Mouse (Mus musculus): ENCODE measurements around the gene Pigw. TPM values are rescaled to one million over a fixed set of nuclear protein-coding genes. Genes with fewer than 3 reads are reported as not detected.
A peak's percentile ranks its signal among the peaks of the same experiment; 100 is the strongest.

The Pigw gene
- total and polyA plus RNA-seq, 3 experiments, result 2.7 to 3.5 TPM; not detected in 1

GRCm38 (mm10) chr11:84869537-84870232, 10.4 kb downstream of the Pigw start:
- Histone ChIP-seq H3K4me1 (ENCODE audit: control insufficient read depth in 1 of 2, insufficient read depth in 2 of 2, low read length in 2 of 2) (peaks cover 18 to 42% of the 10 kb centered on the region in 2 experiments), H3K27ac (ENCODE audit: control insufficient read depth, low read depth, low read length) (peak overlapping the region; percentile 70), H3K36me3 (ENCODE audit: control insufficient read depth in 1 of 2, insufficient read depth in 2 of 2, low read length in 2 of 2) (peaks cover 24 to 52% of the 10 kb centered on the region in 2 experiments), H3K9me3 (replicated peaks; ENCODE audit: insufficient read depth, low read length) (no peaks in the 10 kb centered on the region), H3K79me2 (ENCODE audit: control insufficient read depth, insufficient read depth, low read length, poor library complexity) (peaks cover 52% of the 10 kb centered on the region), H3K9ac (ENCODE audit: control insufficient read depth, low read depth, low read length, poor library complexity, severe bottlenecking) (peak overlapping the region; percentile 95), H3K4me3 (ENCODE audit: control insufficient read depth in 1 of 2, insufficient read depth in 1 of 2, low read depth in 2 of 2, low read length in 2 of 2) (peak overlapping the region; percentile 97 to 98), H3K27me3 (ENCODE audit: control insufficient read depth in 1 of 2, insufficient read depth in 2 of 2, low read length in 2 of 2) (no peaks in the 10 kb centered on the region)
- DNase-seq (ENCODE audit: low read depth, low spot score), result peak; percentile 97
- TF ChIP-seq CHD1 (IDR thresholded peaks at IDR 0.05; ENCODE audit: low read depth, low read length) (no peak), KAT2A (conservative IDR thresholded peaks at IDR 0.05; ENCODE audit: low read depth, low read length) (no peak; the same call in 1 of the 2 replicates), MYB (IDR thresholded peaks at IDR 0.05; ENCODE audit: low read depth, low read length) (peak; percentile 13; the same call in 1 of the 2 replicates), NELFE (IDR thresholded peaks at IDR 0.05; ENCODE audit: low read depth, low read length) (no peak; the same call in none of the 2 replicates), GATA1 (IDR thresholded peaks at IDR 0.05; ENCODE audit: low read depth, low read length) (no peak), MYC (IDR thresholded peaks at IDR 0.05; ENCODE audit: low read depth, low read length) (no peak), POLR2A (IDR thresholded peaks at IDR 0.05; ENCODE audit: control insufficient read depth in 1 of 2, insufficient read depth in 1 of 2, low read depth in 1 of 2, low read length in 2 of 2, poor library complexity in 1 of 2) (peak; percentile 53 to 65; a peak in 3 of 4 replicates), MXI1 (IDR thresholded peaks at IDR 0.05; ENCODE audit: low read depth, low read length) (peak; percentile 9), GABPA (IDR thresholded peaks at IDR 0.05; ENCODE audit: low read depth, low read length) (no peak), SIN3A (IDR thresholded peaks at IDR 0.05; ENCODE audit: low read length) (peak; percentile 77), SMC3 (IDR thresholded peaks at IDR 0.05; ENCODE audit: low read depth, low read length) (peak; percentile 7; the same call in 1 of the 2 replicates), TCF12 (IDR thresholded peaks at IDR 0.05; ENCODE audit: low read depth, low read length) (peak; percentile 67), HCFC1 (IDR thresholded peaks at IDR 0.05; ENCODE audit: low read depth, low read length) (peak; percentile 81), USF2 (IDR thresholded peaks at IDR 0.05; ENCODE audit: borderline replicate concordance in 1 of 2, insufficient read depth in 1 of 2, low read depth in 1 of 2, low read length in 2 of 2) (no peak), ZNF384 (IDR thresholded peaks at IDR 0.05; ENCODE audit: low read depth, low read length) (no peak), CTCF (IDR thresholded peaks at IDR 0.05 in 2 of 3, conservative IDR thresholded peaks at IDR 0.05 in 1 of 3; ENCODE audit: control insufficient read depth in 1 of 3, insufficient read depth in 1 of 3, low read depth in 2 of 3, low read length in 3 of 3, poor library complexity in 1 of 3, severe bottlenecking in 1 of 3) (no peak), USF1 (IDR thresholded peaks at IDR 0.05; ENCODE audit: low read depth, low read length) (no peak), MAZ (IDR thresholded peaks at IDR 0.05; ENCODE audit: low read depth, low read length) (peak; percentile 99), MEF2A (IDR thresholded peaks at IDR 0.05; ENCODE audit: extremely low read depth, insufficient replicate concordance, low read depth, low read length, poor library complexity, severe bottlenecking) (no peak), EP300 (IDR thresholded peaks at IDR 0.05; ENCODE audit: low read depth in 1 of 2, low read length in 2 of 2) (peak in 1 of 2 experiments; percentile 45; a peak in 1 of 4 replicates), E2F4 (IDR thresholded peaks at IDR 0.05; ENCODE audit: borderline replicate concordance, low read depth, low read length) (no peak; the same call in 1 of the 2 replicates), ZKSCAN1 (IDR thresholded peaks at IDR 0.05; ENCODE audit: low read depth, low read length) (no peak), ZC3H11A (IDR thresholded peaks at IDR 0.05; ENCODE audit: low read depth, low read length) (peak; percentile 94), TBP (IDR thresholded peaks at IDR 0.05; ENCODE audit: low read depth, low read length) (peak; percentile 34; the same call in 1 of the 2 replicates), CHD2 (IDR thresholded peaks at IDR 0.05; ENCODE audit: low read length) (peak; percentile 81), ELF1 (IDR thresholded peaks at IDR 0.05; ENCODE audit: low read depth, low read length) (no peak), ETS1 (IDR thresholded peaks at IDR 0.05; ENCODE audit: low read depth, low read length) (peak; percentile 46; the same call in 1 of the 2 replicates), UBTF (IDR thresholded peaks at IDR 0.05; ENCODE audit: borderline replicate concordance, insufficient read depth, low read depth, low read length) (0 out of 2 replicates have a peak, but pooled peaks have one; percentile 9), RCOR1 (IDR thresholded peaks at IDR 0.05; ENCODE audit: low read depth, low read length) (peak; percentile 6; the same call in 1 of the 2 replicates), ZMIZ1 (IDR thresholded peaks at IDR 0.05; ENCODE audit: low read depth, low read length) (peak; percentile 87), MAX (IDR thresholded peaks at IDR 0.05; ENCODE audit: low read length) (peak; percentile 46; the same call in 1 of the 2 replicates), BHLHE40 (IDR thresholded peaks at IDR 0.05; ENCODE audit: borderline replicate concordance, low read depth, low read length) (no peak; the same call in 1 of the 2 replicates), POLR2AphosphoS5 (IDR thresholded peaks at IDR 0.05; ENCODE audit: borderline replicate concordance, low read depth, low read length) (peak; percentile 79; the same call in 1 of the 2 replicates), POLR2AphosphoS2 (IDR thresholded peaks at IDR 0.05; ENCODE audit: low read length) (0 out of 2 replicates have a peak, but pooled peaks have one; percentile 55), RAD21 (IDR thresholded peaks at IDR 0.05; ENCODE audit: low read depth, low read length) (no peak)
